Mouse (Mus musculus): Measurements from ENCODE around the gene Serpina3g.
"Not testable (repeated sequence)": the region's sequence is repeated elsewhere in the genome, so short reads cannot be mapped to it uniquely, and the experiment has no call there.

Serpina3g gene

GRCm38 (mm10) chr12:104235915-104236314 is at the start of gene Serpina3g:
Gene Serpina3g, plus strand, starts transcription at chr12:104236245.
- DNase-seq: no peak

GRCm38 (mm10) chr12:104189246-104189645 is 46.8 kb upstream of the Serpina3g start:
- DNase-seq: no peak

DNA sequence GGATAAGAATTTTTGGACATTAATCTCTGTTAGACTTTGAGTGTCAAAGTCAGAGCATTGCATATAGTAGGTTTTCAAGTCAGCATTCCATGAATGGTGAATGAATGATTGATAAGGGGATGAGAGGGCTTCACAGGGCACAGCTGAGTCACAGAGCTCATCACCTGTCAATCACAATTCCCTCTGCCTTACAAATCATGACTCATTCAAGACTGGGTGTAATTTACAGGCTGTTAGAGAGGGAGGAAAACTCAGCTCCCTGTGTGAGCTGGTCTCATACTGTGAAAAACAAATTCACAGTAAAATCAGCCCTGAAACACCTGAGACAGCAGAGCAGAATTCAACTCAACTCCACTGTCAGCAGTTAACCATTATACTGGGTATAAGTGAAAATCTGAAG is 45.2 kb upstream of the Serpina3g start:
- DNase-seq: no peak

DNA sequence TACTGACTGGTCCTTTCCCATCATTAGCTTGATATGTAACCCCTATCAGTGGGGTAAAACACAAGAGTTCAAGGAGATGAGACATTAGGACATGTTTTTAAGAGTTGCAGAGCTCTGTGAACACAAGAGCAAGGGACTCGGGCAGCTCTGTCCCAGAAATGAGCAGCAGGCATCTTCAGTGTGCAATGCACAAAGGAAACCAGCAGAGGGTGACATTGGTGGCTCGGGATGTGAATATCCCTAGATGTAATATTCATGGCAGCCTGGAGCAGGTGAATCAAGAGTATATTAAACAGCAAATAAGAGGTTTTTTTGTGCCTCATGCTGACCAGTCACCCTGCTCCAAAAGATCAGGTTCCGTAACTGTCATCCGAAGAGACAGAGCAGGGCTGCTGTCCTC is 26.9 kb upstream of the Serpina3g start:
- no peak for DNase-seq

DNA sequence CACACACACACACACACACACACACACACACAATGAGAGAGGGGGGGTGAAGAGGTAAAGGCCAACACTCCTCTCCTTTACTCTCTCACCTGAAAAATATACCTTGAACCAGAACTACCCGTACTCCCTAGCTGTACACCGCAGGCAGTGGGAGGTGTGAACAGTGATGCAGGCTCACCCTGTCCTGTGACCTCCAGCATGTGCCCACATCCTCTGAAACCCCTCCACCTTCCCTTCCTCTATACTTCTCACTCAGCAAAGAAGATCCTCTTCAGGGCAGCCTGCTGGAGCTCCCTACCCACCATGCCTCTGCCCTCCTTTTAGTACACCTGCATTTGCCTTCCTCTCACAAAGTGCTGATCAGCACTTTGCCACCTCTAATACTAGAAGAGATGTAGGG is 26.2 kb upstream of the Serpina3g start:
- no peak for DNase-seq

DNA sequence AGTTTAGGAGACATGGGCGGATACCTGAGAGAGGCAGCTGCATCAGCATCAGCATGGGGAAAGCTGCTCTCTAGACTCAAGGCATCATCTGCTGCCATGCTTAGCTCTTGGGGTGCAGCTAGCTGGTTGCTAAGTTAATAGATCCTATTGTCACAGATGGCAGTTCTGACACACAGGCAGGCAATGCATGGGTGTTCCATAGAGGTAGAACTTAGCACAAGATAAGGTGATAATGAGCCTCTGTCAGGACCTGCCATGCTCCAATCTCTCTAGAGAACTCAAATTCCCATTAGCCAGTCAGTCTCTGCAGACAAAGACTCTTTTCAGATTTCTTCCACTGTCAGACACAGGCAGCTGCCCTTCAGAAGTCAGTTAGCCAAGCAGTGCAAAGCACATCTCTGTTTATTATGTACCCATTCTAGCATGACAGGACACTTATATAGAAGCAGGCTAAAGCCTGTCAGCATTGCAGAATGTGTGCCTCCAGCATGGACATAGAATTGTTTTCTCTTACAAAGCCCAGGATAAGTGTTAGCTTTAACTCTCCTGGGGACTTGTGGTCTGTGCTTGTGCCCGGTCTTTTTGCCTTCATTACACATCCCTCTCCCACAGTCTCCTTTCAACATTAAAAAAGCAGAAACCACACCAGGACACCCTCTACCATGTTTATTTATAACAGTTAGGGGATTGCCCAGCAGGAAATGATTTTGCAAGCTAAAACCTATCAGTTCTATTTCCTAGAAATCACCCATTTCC is 22.2 kb upstream of the Serpina3g start:
- DNase-seq: no peak

DNA sequence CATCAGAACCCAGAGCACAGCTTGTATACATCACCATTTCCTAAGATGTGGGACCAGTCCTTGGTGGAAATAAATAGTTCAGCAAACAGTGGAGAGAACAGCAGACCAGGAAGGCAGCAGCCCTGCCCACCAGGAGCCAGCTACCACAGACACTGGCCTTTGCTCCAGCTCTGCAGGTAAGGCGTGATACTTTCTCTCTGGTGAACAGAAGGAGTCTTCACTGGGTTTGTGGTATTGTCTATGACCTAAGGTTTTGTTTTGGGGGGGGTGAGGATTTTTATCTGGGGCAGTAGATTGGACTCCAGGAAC is 21.6 kb upstream of the Serpina3g start, which contains the start of gene Serpina3f:
TSS of gene Serpina3f (plus strand) at position 100 of the 309 bp plus-strand sequence.
- no peak for DNase-seq

DNA sequence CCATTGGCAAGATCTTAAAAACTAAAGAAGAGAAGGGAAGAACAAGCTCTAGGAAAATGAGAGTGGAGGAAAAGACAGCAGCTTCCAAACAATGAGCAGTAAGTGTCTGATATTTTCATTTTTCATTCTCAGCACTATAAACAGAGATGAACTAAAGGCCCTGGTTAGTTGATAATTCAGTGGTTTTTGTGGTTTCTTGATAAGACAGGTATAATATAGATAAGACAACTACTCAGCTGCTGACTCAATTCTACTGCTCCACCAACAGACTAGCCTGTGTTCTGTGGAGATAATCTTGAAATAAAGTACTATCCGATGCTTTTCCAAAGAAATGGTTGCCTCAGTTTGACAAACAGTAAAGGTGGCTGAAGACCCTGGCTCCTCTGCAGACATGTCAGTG is 20.8 kb upstream of the Serpina3g start:
- no peak for DNase-seq

DNA sequence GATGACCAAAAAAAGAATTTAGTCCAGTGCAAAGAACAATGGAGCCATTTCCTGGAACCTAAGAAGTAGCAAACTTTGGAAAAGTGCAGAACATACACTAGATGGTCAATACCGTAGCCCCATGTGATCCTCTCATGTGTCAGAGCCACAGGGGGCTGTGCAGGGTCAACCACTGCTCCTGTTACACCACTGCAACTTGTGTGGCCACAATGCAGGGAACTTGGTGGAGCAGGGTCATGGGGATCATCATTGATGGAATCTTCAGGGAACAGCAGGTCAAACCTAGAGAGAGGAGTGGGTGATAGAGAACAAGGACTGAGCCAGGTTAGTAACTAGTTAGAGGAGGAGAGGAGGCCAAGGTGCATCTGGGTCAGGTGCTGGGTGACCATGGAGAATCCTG is 14.4 kb upstream of the Serpina3g start:
- DNase-seq: no peak

DNA sequence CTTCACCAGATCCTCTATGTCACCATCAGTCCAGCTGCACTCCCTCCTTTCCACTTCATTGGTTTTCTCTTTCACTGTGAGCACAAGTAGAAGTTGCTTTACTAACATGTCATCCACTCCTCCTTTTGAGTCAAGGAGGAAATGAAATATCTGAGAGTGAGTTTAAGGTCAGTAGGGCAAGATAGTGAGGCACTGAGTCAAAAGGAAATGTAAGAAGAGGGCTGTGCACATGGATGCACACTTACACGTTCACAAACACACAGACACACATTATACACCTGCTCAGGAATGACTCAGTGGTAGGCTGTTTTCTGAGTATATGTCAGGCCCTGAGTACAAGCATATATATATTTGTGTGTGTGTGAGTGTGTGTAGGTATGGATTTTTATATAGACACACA is 12.4 kb upstream of the Serpina3g start:
- no peak for DNase-seq

- DNase-seq: peak in 1 of 2 experiments; percentile 16
Observed at GRCm38 (mm10) chr12:104224598-104225300, 11.3 kb upstream of the Serpina3g start.

DNA sequence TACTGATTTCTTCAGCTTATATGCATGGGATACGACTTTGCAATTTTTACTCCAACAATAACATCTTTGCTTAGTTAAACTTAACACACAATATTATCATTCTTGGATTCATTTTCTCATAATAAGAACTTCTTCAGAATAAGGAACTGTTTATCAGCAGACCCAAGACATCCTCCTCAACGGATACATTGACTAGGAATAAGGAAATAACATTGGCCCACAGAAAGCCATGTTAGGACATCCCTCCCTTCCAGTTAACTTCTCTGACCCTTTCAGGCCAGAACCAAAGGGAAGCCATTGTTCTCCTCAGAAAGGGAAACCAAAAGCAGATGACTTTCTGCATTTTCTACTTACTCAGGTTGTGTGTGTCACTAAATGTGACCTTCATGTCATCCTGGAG is 5.3 kb upstream of the Serpina3g start:
- DNase-seq: no peak

DNA sequence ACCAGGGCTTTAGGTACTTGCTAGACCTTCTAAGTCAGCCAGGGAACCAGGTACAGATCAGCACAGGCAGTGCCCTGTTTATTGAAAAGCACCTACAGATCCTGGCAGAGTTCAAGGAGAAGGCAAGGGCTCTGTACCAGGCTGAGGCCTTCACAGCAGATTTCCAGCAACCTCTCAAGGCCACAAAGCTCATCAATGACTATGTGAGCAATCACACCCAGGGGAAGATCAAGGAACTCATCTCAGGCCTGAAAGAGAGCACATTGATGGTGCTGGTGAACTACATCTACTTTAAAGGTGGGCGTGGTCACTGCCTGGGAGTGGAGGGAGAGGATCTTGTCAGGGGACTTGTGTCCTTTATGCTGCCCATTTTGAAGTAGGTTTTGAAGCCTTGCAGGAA is 2.0 kb downstream of the Serpina3g start:
- not testable (repeated sequence) for DNase-seq

DNA sequence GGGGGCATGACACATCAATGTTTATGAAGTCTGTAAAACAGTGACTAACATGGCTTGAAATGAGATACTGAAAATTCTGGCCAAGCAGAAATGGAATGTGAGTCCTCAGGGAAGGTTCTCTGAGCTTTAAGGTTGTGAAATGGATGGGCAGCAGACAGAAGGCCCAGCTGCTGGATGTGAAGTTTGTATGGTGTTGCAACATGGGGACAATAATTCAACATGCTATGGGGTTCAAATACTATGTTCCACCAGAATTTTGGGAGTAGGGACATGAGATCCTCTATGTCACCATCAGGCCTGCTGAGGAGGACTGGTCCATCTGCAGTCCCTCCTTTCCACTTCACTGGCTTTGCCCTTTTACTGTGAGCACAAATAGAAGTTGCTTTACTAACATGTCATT is 7.3 kb downstream of the Serpina3g start:
- peak; percentile 6 to 13 for DNase-seq

DNA sequence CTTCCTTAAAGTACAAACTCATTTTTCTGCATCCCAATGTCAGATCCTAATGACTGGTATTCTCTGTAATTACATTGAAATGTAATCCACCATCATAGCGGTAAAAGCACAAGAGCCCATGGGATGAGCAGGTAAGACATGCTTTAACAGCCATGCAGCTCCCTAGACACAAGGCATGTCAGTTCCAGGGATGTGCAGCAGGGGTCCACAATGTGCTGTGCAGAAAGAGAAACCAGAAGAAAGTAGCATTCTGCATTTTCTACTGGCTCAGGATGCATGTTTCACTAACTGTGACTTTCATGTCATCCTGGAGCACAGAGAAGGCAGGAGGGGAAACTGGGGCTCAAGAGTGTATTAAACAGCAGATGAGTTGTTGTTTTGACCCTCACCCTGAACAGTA is 9.0 kb downstream of the Serpina3g start:
- DNase-seq: no peak

GRCm38 (mm10) chr12:104245595-104245994 is 9.6 kb downstream of the Serpina3g start:
- DNase-seq: no peak

- DNase-seq: no peak
Observed at GRCm38 (mm10) chr12:104247553-104248002, 11.5 kb downstream of the Serpina3g start.

- no peak for DNase-seq
Observed at GRCm38 (mm10) chr12:104248231-104248630, 12.2 kb downstream of the Serpina3g start.

DNA sequence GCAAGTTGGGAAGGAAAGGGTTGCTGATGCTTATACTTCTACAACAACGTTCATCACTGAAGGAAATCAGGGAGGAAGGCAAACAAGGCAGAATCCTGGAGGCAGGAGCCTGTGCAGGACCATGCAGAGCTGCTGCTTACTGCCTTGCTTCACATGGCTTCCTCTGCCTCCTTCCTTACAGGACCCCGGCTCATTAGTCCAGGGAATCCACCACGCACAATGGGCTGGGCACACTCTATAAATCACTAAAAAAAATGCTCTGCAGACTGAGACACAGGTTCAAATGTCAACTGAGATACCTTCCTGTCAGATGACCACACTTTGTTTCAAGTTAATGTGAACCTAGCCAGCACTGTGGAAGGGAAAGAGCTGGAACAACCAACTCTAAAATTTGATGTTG is 25.0 kb downstream of the Serpina3g start:
- DNase-seq: no peak

GRCm38 (mm10) chr12:104262863-104263262 is 26.8 kb downstream of the Serpina3g start, which contains the start of gene Serpina3i:
Gene Serpina3i, plus strand, starts transcription at chr12:104263122.
- DNase-seq: peak in 1 of 2 experiments; percentile 7

- no peak for DNase-seq
Observed at GRCm38 (mm10) chr12:104266374-104266773, 30.3 kb downstream of the Serpina3g start.

GRCm38 (mm10) chr12:104278216-104279055 is 42.4 kb downstream of the Serpina3g start:
- no peak for DNase-seq

DNA sequence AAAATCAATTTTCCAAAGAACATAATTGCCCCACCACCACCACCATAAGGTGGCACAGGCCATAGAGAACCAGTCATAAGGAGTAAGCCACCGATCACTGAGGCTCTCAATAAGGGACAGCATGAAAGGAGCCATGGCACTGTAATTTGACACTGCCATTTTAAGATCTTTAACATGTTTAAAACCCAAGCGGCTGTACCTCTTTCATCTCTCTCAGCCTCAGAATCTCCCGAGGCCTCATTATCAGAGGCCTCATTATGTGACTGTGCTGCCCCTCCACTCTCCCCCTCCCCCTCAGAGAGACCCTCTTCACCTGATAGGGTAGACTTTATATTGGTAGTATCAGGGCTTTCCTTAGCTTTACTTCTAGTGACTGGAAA is 43.0 kb downstream of the Serpina3g start:
- DNase-seq: no peak

Measured in lung, adult 18-20 months (tissue).